Mouse (Mus musculus) lung, postnatal 0 days (tissue): ENCODE measurements around the gene Pck1.

Source experiments
- CTCF ChIP-seq: IDR thresholded peaks from 2 replicates; pipeline ENCODE4 v1.5.1; 2016; ENCODE audit warnings: antibody characterized with exemption, mild to moderate bottlenecking
- EP300 ChIP-seq: IDR thresholded peaks from 2 replicates; pipeline ENCODE4 v1.6.1; 2016; ENCODE audit warnings: antibody characterized with exemption, mild to moderate bottlenecking, control low read depth

- TF ChIP-seq CTCF = no peak
- no peak for TF ChIP-seq EP300
These were observed 6.1 kb upstream of the Pck1 start for GRCm38 (mm10) chr2:173146728-173147127.
